Mouse (Mus musculus): ENCODE measurements around the gene Irak4.

Gene Irak4

DNA sequence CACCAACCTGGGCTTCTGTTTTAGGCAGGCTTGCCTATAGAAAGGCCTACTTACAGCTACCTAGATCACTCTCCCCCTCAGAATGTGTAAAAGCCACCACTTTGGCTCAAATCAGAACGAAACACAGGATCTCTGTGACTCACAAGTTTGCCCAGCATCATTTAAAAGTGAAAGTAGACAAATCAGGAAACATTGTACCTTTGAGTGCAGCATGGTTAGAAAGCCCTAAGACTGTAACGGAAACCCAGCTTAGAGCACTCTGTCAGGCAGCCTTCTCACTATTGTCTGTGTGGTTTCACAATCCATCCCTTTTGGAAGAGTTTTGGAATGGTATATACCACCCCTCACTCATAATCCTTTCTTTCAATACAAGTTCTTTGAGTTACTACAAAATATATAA lies 21.5 kb downstream of the Irak4 start:
- DNase-seq (ENCODE audit: low spot score), result no peak

DNA sequence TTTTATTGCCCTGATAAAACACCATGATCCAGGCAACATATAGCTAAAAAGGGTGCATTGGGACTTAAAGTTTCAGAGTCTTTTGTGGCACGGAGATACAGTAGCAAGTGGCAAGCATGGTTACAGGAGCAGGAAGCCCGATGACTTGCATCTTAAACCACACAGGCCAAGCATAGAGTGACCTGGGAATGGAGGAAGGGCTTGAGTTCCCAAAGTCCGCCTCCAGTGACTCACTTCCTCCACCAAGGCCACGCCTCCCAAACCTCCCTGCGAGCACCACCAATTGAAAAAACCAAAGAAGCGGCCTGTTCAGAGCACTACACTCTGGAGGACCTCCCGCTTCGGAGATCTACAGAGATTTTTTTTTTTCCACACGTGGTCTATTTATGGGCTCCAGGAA lies 22.4 kb downstream of the Irak4 start:
- DNase-seq (ENCODE audit: low spot score), result peak; percentile 31

DNA sequence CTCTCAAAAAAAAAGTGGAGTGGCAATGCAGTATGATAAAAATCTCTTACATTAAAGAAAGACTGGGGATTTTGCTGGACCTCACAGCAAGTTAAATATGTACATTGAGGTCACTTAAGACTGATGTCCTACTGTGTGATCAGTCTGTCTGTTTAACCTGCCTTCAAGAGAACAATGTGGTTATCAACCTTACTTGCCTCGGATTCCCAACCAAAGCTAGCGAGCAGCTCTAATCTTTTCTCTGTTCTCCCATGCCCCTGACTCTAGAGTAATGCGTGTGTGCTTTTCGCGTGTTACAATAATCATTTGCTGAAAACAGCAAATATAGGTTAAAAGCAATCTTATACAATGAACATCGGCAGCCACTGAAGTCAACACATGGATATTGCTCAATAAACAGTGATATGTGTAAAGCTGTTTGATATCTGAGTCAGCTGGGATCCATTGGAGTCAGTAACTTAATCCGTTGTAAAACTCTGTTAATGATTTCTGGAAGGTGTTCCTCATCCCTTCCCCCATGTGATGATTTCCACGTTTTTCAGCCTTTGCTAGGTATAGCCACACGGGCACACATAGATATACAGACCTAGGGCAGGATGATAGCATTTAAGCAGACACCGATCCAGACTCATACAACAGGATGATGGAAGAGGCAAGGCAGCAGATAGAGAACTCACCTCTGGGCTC lies 25.2 kb downstream of the Irak4 start:
- DNase-seq (ENCODE audit: low spot score), result no peak

DNA sequence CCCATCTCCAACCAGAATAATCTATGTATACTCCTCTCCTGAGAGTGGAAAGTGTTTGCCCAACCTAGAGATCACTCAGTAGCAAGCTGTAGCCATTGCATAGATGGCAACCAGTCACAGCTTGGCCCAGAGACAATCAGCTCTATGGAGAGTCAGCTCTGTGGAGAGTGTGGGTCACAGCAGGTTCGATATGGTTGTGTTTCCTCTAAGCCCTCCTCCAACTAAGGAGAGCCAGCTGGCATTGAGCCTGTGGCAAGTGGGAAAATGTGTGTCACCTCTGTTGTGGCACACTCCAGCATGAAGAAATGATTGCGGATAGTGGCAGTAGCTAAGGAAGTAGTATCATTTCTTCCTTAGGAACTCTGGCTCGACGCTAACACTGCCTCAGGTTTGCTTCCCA lies 28.1 kb downstream of the Irak4 start:
- no peak for DNase-seq (ENCODE audit: low spot score)

DNA sequence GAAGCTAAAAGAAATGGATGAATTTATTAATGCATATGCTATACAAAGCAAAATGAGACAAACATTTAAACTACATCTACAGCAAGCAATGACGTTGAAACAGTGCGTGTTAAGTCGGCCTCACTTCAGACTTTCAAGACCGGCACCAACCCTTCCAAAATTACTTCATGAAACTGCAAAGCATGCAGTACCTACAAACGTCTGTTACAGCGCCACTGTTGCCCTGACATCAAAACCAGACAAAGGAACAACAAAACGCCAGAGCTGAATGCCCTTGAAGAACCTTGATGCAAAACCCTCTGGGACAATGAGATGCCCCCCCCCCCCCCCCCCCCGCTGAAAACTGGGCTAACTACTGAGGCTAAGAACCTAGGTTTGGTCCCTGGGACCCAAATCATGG lies 29.3 kb downstream of the Irak4 start:
- no peak for DNase-seq (ENCODE audit: low spot score)

DNA sequence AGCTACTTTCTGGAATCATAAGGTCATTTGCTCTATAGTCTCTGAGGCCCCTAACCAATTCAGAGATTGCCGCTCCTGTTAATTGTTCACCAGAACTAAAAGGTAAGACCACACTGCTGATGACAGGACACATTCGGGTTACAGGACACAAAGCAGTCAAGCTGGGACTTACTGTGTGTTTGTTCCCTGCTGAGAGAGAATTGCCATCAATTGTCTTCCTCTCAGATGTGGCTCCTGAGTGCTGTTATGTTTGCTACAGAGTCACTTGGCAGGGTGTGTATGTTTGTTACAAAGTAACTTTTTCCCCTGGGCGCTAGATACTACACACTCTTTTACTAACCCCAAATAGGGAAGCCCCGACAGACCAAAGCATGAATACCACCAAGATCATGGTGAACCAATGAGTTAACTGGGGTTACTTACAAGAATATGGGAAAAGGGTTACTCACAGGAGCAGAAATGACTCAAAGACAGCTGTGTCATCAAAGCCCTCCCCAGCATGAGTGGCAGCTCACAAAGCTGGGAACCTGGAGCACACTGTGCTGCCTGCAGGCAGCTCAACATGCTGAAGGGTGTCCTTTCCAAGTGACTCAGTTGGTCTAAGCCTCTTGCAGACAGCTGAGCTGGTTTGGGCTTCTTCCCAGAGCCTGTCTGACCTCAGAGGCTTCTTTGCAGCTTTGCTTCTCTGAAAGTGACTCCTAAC lies 31.3 kb downstream of the Irak4 start:
- no peak for DNase-seq (ENCODE audit: low spot score)

DNA sequence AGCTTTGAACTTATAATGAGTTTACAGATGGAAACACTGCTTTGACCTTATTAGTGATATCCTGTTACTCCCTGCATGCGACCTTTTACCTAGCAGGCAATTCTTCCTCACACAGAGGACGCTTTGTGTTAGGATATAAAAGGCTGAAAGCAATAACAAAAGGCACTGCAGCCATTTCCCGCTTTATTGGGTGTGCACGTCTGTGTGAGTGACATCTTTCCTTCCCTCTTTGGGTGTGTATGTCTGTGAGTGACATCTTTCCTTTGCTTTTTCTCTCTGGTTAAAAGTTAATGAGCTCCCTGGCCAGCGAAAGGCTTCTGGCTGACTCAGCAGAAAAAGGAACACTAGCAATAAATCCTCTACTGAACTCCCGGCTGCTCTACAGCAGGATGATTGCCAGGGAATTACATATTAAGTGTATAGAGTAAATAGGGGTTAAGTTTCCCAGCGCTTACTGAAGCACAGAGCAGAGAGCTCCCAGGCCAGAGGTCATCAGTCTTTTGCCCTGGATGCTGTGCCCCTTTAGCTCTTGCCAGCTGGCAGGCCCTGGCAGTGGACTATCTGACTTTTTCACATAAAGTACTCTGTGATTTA lies 38.7 kb downstream of the Irak4 start:
- DNase-seq (ENCODE audit: low spot score), result no peak

DNA sequence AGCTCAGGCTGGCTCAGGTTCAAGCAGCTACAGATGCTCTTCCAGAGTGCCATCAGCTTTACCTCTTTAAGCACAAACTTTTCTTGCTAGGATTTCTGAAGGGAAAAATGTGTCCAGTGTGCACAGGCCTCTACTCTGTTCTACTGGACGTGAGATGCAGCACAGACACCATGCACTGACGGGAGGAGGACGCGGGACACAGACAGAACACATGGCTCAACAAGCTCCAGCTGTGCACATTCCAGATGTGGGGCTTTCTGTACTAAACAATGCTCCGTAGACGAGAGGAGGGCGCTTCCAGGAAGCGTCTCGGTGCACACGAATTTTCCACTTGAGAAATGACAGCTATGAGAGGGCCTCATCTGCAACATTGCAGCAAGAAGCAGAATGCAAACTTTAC lies 39.7 kb downstream of the Irak4 start:
- DNase-seq (ENCODE audit: low spot score), result no peak

DNA sequence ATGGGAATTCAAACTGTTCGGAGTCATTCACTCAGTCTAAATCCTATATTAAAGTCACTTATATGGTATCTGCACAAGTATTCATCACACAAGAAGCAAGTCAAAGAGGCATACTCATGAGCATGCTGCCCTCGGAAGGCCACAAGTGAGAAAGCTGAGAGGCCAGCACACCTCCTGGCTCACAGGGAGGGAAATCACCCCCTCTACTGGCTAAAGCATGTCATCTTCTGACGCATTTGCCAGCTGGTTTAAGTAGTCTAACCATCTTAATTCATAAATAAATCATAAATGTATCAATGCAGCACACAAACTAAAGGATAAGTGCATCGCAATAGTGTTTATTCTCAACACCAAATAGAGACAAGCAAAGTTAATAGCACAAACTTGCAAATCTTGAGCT lies 41.3 kb downstream of the Irak4 start:
- peak; percentile 6 for DNase-seq (ENCODE audit: low spot score)

DNA sequence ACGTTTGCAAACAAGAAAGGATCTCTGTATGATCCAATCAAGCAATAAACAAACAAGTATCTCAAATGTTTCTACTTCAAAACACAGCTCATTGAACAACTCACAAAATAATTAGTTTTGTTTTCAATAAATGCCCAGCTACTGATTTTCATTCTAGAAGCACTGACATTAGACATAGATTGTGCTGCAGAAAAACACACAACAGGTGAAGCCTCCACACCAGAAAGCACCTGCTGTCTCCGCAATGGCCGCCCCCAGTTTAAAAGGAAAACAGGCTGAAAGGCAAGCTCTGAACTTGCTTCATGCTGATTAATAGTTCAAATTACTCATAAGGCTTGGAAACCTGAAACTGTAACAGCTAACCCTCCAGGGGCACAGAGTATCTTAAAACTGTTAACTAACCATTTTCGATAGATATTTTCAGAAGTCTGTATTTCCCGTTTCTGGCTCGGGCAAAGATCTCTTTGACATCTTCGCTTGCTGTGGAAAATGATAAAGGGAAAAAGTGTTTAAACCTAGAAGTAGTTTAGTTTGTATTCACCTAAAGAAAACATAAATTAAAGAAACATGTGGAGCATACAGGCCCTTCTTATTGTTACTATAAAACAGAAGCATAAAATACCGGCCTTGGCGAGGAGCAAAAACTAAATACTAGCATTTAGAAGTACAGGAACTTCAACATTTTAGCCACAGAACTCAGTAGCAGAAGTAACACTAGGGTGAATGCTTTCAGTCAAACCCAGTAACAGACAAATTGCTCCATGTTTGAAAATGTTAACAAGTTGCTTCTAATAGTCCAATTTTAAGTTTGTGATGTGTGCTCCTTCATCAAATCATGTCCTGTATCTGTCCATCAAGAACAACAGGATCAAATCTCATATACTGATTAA lies 44.6 kb downstream of the Irak4 start:
- DNase-seq (ENCODE audit: low spot score), result no peak

DNA sequence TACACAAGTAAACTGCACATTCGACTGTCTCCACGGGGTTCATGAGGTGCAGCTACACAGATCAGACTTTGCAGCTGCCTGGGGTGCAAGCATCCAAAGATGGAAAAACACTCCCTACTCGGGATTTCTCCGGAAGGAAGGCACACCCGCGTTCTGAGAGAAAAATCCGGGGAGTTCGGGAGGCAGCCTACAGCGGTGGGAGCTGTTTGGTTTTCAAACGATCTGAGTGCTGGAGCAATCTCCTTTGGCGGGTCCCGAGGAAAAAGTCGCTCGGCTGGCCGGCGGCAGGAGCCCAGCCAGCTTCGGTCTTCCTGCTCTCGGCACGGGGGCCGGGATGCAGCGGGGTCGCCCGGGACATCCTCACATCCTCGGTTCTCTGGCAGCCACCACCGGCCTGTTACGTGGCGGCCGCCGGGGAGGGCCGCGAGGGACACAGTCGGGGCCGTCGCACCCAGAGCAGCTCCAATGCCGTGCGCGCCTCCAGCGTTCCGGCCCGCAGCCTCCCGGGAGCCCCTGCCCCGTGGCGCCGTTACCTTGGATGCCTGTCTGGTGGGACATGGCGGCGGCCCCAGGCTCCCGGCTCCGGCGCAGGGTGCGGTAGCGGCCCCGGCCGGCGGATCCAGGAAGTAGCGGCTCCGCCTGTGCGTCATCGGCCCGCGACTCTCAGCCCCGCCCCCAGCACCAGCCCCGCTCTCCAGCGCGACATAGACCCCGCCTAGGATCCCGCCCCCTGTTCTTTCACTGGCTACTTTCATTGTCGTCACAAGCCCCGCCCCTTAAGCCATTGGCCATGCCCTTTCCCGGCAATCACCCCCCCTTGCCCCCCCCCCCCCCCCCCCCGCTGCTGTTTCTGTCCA lies 46.0 kb downstream of the Irak4 start, which contains the start of gene Twf1:
Twf1 (minus strand) TSS at position 671 of the 857 bp plus-strand sequence.
- DNase-seq (ENCODE audit: low spot score), result peak; percentile 98

DNA sequence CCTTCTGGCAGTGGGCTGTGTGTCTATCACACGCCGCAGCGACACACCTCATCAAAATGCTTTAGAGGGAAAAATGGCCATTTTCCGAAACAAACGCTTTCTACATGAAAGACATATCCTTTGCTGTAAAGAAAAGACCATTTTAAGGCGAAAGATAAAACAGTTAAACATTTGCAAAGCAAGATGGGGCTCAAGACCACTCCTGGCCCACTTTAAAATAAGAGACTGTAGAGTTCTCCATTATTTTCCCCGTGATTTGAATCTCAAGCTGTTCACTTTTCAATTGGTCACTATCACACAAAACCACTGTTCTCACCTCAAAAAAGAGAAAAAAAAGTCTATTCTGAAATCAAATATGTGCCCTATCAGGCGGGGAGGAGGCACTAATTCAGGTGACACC lies 46.6 kb downstream of the Irak4 start:
- no peak for DNase-seq (ENCODE audit: low spot score)

DNA sequence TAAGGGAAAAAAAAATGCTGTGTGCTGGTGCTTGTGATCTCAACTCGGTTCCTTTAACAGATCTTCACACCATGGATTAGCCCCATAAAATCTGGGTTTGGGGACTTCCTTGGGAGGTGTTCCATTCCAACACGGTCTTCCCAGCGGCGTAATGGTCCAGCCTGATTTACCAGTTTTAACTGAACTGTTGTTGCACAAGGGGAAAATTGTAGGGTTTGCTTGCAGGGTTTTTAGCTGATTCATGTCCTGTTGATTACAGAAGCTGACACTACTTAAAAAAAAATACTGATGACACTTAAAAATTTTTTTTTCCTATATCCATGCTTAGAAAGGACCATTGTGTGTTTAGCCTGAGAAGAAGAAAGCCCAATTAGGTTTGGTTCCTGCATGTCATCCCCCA lies 47.9 kb downstream of the Irak4 start:
- no peak for DNase-seq (ENCODE audit: low spot score)

DNA sequence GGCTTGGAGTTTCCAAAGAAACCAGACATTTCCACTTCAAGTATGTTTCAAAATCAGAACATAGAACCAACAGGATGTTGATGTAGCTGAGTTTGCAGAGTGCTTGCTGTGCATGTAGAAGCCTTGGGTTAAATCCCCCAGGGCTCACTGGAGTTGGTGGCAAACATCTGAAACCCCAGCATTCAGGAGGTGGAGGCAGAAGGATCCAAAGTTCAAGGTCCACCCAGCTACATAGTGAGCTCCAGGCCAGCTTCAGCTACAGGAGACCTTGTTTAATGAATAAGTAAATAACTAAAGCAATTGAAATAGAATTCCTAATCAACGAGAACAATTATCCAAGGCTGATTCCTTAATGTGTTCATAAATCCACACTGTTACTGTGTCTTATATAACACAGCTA lies 50.1 kb downstream of the Irak4 start:
- DNase-seq (ENCODE audit: low spot score), result no peak

DNA sequence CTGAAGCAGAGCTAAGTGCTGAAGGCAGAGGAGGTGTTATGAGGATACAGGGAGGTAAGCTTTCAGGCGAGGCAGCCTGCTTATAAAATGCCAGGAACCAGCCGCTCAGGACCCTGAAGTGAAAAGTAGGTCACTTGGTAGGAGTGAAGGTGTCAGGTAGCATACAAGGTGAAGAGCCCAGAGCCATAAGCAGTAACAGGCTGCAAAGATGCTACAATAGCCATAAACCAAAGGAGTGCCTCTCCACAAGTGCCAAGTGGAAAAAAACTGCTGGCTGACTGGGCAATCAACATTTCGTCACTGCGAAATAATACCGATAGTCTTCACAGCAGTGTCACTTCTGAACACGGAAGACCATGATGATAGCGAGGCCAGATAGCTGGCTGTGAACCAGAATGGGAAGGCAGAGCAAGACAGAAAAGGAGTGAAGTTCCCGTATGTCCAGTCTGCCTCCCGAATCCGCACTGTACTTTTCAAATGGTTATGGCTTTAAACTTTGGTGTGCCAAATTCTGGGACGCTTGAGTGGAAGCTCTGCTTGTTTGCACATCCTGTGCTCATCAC lies 56.8 kb downstream of the Irak4 start:
- no peak for DNase-seq (ENCODE audit: low spot score)

DNA sequence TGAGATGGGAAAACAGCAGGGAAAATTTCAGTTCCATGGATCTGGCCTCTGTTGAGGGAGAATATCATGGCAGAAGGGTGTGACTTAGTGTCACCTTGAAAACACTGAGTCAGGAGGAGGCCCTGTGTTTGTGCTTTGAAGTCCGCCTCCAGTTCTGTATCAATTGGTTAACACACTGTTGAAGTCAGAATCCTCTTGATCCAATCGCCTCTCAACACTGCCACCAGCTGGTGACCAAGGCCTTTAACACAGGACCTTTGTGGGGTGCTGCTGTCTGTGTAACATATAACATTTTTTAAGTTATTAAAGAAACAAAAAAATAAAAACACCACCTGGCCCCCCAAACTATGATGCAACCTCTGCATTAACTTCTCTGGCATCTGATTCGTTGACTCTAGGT lies 57.9 kb downstream of the Irak4 start:
- peak; percentile 61 for DNase-seq (ENCODE audit: low spot score)

DNA sequence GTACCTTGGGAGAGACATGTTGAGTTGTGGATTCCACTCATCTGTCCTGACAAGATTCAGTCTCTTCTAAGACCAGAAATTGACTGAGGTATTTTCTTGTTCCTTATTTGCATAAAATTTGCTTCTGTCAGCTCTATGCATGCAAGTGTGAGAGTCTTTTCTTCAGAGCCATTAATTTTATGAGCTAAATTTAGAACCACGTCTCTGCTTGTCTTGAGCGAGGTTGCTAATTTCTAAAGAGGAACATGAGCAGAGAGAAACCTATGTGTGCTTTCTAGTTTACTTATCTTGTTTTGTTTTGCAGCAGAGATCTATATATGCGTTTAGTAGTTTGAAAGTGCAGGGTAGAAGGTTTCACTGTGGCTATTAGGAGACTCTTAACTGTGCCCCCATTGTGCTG lies 59.0 kb downstream of the Irak4 start:
- no peak for DNase-seq (ENCODE audit: low spot score)

DNA sequence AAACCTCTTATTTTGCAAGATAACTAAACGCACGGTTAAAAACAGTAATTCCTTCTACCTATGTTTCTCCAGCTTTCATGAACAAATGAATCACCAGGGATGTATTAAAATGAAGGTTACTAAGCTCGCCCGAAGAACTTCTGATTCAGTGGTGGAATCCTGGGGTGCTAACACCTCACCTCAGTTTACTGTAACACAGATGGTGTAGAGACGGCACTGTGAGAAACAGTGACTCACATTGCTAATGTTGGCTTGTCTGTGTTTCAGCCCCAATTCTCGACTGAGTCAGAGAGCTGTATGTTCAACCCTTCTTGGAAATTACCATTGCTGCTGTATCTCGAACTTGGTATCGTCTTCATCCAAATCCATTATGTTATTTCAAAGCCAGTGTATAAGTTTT lies 64.3 kb downstream of the Irak4 start:
- DNase-seq (ENCODE audit: low spot score), result no peak

DNA sequence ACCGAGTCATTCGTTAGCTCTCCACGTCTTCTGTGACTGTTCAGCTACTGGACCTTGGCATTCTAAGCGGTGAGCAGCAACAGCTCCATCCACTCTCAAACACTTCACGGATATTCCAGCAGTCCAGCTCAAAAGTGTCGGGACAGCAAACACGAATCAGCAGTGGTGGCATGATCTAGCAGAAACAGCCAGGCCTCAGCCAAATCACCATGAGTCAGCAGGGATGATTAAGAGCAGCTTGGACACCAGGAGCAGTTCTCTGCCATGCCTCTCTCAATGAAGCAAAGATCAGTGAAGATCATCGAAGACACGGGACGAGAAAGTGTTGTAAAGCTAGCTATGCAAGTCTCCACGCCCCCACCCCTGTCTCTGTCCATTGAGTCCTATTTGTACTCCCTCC lies 72.6 kb downstream of the Irak4 start:
- no peak for DNase-seq (ENCODE audit: low spot score)

DNA sequence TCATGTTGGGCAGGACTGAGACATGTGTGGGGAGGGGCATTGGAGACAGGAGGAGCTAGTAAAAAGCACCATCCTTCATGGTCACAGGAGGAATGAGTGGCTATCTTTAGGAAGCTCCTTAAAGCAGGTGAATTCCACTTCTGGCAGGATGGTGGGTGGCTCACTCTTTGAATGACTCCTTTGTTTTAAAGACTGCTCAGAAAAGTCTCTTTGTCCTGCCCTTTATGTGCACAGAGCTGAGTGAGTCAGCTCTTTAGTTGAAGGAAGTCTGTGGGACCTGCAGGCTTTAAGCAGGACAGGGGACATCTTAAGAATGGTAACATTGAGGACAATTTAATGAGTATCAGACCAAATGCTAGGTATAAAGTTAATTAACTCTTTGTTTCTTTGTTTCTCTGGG lies 77.5 kb downstream of the Irak4 start:
- no peak for DNase-seq (ENCODE audit: low spot score)

DNA sequence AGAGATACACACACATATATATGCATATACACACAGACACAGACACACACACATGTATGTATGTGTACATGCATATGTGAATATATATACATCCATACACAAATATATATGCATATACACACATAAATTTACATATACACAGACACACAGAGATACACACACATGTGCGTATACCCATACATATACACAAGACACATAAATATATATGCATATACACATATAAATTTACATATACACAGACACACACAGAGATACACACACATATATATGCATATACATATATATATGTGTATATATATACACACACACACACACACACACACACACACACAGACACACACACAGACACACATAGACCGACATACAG lies 85.0 kb downstream of the Irak4 start:
- no peak for DNase-seq (ENCODE audit: low spot score)

All from T-cell, adult 2 months (primary cell).